Mouse (Mus musculus): ENCODE data around the gene Pglyrp1. TPM values are rescaled to one million over a fixed set of nuclear protein-coding genes. Genes with fewer than 3 reads are reported as not detected.
A peak's percentile ranks its signal among the peaks of the same experiment; 100 is the strongest.

The Pglyrp1 gene
- polyA plus RNA-seq, 1 experiment from 2014 or later: 155 TPM

- 78% methylated on average over 6 of the region's 6 CpGs for WGBS
- H3K27me3 ChIP-seq (replicated peaks; ENCODE audit: control insufficient read depth, insufficient read depth, low read length): no peaks in the 10 kb centered on the region
- H3K4me1 ChIP-seq (replicated peaks; ENCODE audit: control insufficient read depth, insufficient read depth, low read length): no peaks in the 10 kb centered on the region
- no peak for ATAC-seq
- no peak overlapping the region for H3K4me3 ChIP-seq (ENCODE audit: low read depth, low read length)
- H3K27ac ChIP-seq (ENCODE audit: low read depth, low read length): no peak overlapping the region
- no peaks in the 10 kb centered on the region for H3K36me3 ChIP-seq (ENCODE audit: control insufficient read depth, insufficient read depth)
- TF ChIP-seq CTCF (IDR thresholded peaks at IDR 0.05; ENCODE audit: low read depth): 0 out of 2 replicates have a peak, but pooled peaks have one; percentile 6
- no peak overlapping the region for H3K9ac ChIP-seq (ENCODE audit: low read depth, low read length)
- H3K4me2 ChIP-seq (replicated peaks; ENCODE audit: low read depth): no peak overlapping the region
- H3K9me3 ChIP-seq (ENCODE audit: control insufficient read depth): no peaks in the 10 kb centered on the region
Measured at GRCm38 (mm10) chr7:18862801-18863200, 8.3 kb upstream of the Pglyrp1 start.

- H3K36me3 ChIP-seq (ENCODE audit: control insufficient read depth, insufficient read depth): no peaks in the 10 kb centered on the region
- H3K4me1 ChIP-seq (replicated peaks; ENCODE audit: control insufficient read depth, insufficient read depth, low read length): peaks cover 2% of the 10 kb centered on the region; the same call in 1 of the 2 replicates
- no peaks in the 10 kb centered on the region for H3K27me3 ChIP-seq (replicated peaks; ENCODE audit: control insufficient read depth, insufficient read depth, low read length)
- no peak overlapping the region for H3K4me2 ChIP-seq (replicated peaks; ENCODE audit: low read depth)
- H3K9ac ChIP-seq (ENCODE audit: low read depth, low read length): no peak overlapping the region
- TF ChIP-seq CTCF (IDR thresholded peaks at IDR 0.05; ENCODE audit: low read depth): peak; percentile 29
- WGBS: 89% methylated on average over 2 of the region's 2 CpGs
- 0 out of 2 replicates have a peak, but pooled peaks cover 6% of the 10 kb centered on the region for H3K9me3 ChIP-seq (ENCODE audit: control insufficient read depth)
- ATAC-seq: no peak
- H3K27ac ChIP-seq (ENCODE audit: low read depth, low read length): no peak overlapping the region
- no peak overlapping the region for H3K4me3 ChIP-seq (ENCODE audit: low read depth, low read length)
Measured at GRCm38 (mm10) chr7:18868491-18868890, 2.6 kb upstream of the Pglyrp1 start.

- Histone ChIP-seq H3K9ac (ENCODE audit: low read depth, low read length) (no peak overlapping the region), H3K9me3 (ENCODE audit: control insufficient read depth) (0 out of 2 replicates have a peak, but pooled peaks cover 6% of the 10 kb centered on the region), H3K27ac (ENCODE audit: low read depth, low read length) (no peak overlapping the region), H3K27me3 (replicated peaks; ENCODE audit: control insufficient read depth, insufficient read depth, low read length) (no peaks in the 10 kb centered on the region), H3K4me2 (replicated peaks; ENCODE audit: low read depth) (peak overlapping the region; percentile 77), H3K4me1 (replicated peaks; ENCODE audit: control insufficient read depth, insufficient read depth, low read length) (peaks cover 2% of the 10 kb centered on the region; the same call in 1 of the 2 replicates), H3K36me3 (ENCODE audit: control insufficient read depth, insufficient read depth) (no peaks in the 10 kb centered on the region), H3K4me3 (ENCODE audit: low read depth, low read length) (peak overlapping the region; percentile 34)
- ATAC-seq: no peak
- TF ChIP-seq CTCF (IDR thresholded peaks at IDR 0.05; ENCODE audit: low read depth): no peak
- WGBS: 32% methylated on average over 14 of the region's 14 CpGs
Measured at GRCm38 (mm10) chr7:18872014-18872802, 1.1 kb downstream of the Pglyrp1 start.

GRCm38 (mm10) chr7:18872816-18873215, 1.7 kb downstream of the Pglyrp1 start:
- H3K27me3 ChIP-seq (replicated peaks; ENCODE audit: control insufficient read depth, insufficient read depth, low read length): no peaks in the 10 kb centered on the region
- peaks cover 2% of the 10 kb centered on the region; the same call in 1 of the 2 replicates for H3K4me1 ChIP-seq (replicated peaks; ENCODE audit: control insufficient read depth, insufficient read depth, low read length)
- no peak overlapping the region for H3K27ac ChIP-seq (ENCODE audit: low read depth, low read length)
- peak overlapping the region; percentile 77 for H3K4me2 ChIP-seq (replicated peaks; ENCODE audit: low read depth)
- 0 out of 2 replicates have a peak, but pooled peaks have one; percentile 26 for ATAC-seq
- H3K9ac ChIP-seq (ENCODE audit: low read depth, low read length): 0 out of 2 replicates have a peak overlapping the region, but pooled peaks have one; percentile 17
- WGBS: 6% methylated on average over 7 of the region's 7 CpGs
- H3K4me3 ChIP-seq (ENCODE audit: low read depth, low read length): peak overlapping the region; percentile 34
- no peaks in the 10 kb centered on the region for H3K36me3 ChIP-seq (ENCODE audit: control insufficient read depth, insufficient read depth)
- TF ChIP-seq CTCF (IDR thresholded peaks at IDR 0.05; ENCODE audit: low read depth): no peak
- H3K9me3 ChIP-seq (ENCODE audit: control insufficient read depth): 0 out of 2 replicates have a peak, but pooled peaks cover 6% of the 10 kb centered on the region

- peak overlapping the region; percentile 77 for H3K4me2 ChIP-seq (replicated peaks; ENCODE audit: low read depth)
- H3K9ac ChIP-seq (ENCODE audit: low read depth, low read length): 0 out of 2 replicates have a peak overlapping the region, but pooled peaks have one; percentile 17
- peak; percentile 91 for TF ChIP-seq CTCF (IDR thresholded peaks at IDR 0.05; ENCODE audit: low read depth)
- WGBS: 0% methylated on average over 10 of the region's 10 CpGs
- H3K36me3 ChIP-seq (ENCODE audit: control insufficient read depth, insufficient read depth): no peaks in the 10 kb centered on the region
- peaks cover 2% of the 10 kb centered on the region; the same call in 1 of the 2 replicates for H3K4me1 ChIP-seq (replicated peaks; ENCODE audit: control insufficient read depth, insufficient read depth, low read length)
- 0 out of 2 replicates have a peak, but pooled peaks cover 5% of the 10 kb centered on the region for H3K9me3 ChIP-seq (ENCODE audit: control insufficient read depth)
- no peaks in the 10 kb centered on the region for H3K27me3 ChIP-seq (replicated peaks; ENCODE audit: control insufficient read depth, insufficient read depth, low read length)
- H3K4me3 ChIP-seq (ENCODE audit: low read depth, low read length): peak overlapping the region; percentile 34
- no peak overlapping the region for H3K27ac ChIP-seq (ENCODE audit: low read depth, low read length)
- ATAC-seq: peak; percentile 52
Measured at GRCm38 (mm10) chr7:18873253-18873652, 2.1 kb downstream of the Pglyrp1 start.

GRCm38 (mm10) chr7:18875372-18875771, 4.2 kb downstream of the Pglyrp1 start:
- Histone ChIP-seq H3K36me3 (ENCODE audit: control insufficient read depth, insufficient read depth) (no peaks in the 10 kb centered on the region), H3K4me2 (replicated peaks; ENCODE audit: low read depth) (0 out of 2 replicates have a peak overlapping the region, but pooled peaks have one; percentile 21), H3K9ac (ENCODE audit: low read depth, low read length) (no peak overlapping the region), H3K27me3 (replicated peaks; ENCODE audit: control insufficient read depth, insufficient read depth, low read length) (no peaks in the 10 kb centered on the region), H3K9me3 (ENCODE audit: control insufficient read depth) (no peaks in the 10 kb centered on the region), H3K4me1 (replicated peaks; ENCODE audit: control insufficient read depth, insufficient read depth, low read length) (peaks cover 2% of the 10 kb centered on the region; the same call in 1 of the 2 replicates), H3K4me3 (ENCODE audit: low read depth, low read length) (no peak overlapping the region), H3K27ac (ENCODE audit: low read depth, low read length) (no peak overlapping the region)
- TF ChIP-seq CTCF (IDR thresholded peaks at IDR 0.05; ENCODE audit: low read depth): peak; percentile 44
- peak; percentile 62 for ATAC-seq
- WGBS: 48% methylated on average over 5 of the region's 5 CpGs
